Mouse (Mus musculus) cortical plate, adult 2 months (tissue): ENCODE results near the gene Amer2. TPM values are rescaled to one million over a fixed set of nuclear protein-coding genes. Genes with fewer than 3 reads are reported as not detected.

ENCODE experiments used
- H3K27ac ChIP-seq: fragments of 200-500 bp; 2 replicates; pipeline ENCODE4 v1.5.1; 2012; ENCODE audit warnings: low read length, control low read depth, inconsistent platforms; ENCODE audit not compliant: insufficient read depth
- H3K4me1 ChIP-seq: fragments of 200-500 bp; 2 replicates; pipeline ENCODE4 v1.6.1; 2011; ENCODE audit warnings: low read length; ENCODE audit not compliant: control insufficient read depth, insufficient read depth
- H3K4me3 ChIP-seq: fragments of 200-500 bp; 2 replicates; pipeline ENCODE4 v1.5.1; 2011; ENCODE audit warnings: mild to moderate bottlenecking, low read length, control low read depth; ENCODE audit not compliant: insufficient read depth
- CTCF ChIP-seq: fragments of 200-500 bp; IDR thresholded peaks from 2 replicates; pipeline ENCODE4 v1.5.1; 2011; ENCODE audit warnings: mild to moderate bottlenecking, control low read depth, low read length; ENCODE audit not compliant: insufficient read depth; ENCODE audit errors: extremely low read depth
- POLR2A ChIP-seq: fragments of 200-500 bp; IDR thresholded peaks from 2 replicates; pipeline ENCODE4 v1.6.1; 2011; ENCODE audit warnings: mild to moderate bottlenecking, low read length, control low read depth; ENCODE audit not compliant: insufficient read depth; ENCODE audit errors: extremely low read depth
- polyA plus RNA-seq: library from polyadenylated mRNA; depleted of rRNA; stranded (reverse); fragments of >200 nt; gene quantifications from 2 replicates; pipeline ENCODE4 v1.2.3, GENCODE M21; 2012

The Amer2 gene
- polyA plus RNA-seq, 1 experiment = 20.1 TPM

DNA sequence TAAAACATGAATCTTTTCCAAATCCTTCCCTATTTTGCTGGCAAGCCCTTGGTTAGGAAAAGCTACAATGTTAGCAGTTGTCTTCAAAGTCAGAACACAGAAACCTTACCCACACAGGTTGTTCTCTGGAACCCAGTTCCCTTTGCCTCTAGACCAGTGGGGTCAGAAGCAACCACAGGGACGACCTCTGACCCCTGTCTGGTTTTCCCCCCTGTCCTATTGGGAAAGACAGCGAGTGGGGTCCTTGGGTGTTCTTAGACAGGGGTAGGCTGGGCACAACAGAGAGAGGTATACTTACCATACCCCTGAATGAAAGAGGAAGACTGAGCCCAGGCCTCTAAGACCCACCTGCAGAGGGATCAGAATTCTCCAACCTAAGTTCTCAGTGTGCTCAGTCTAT is 4.0 kb downstream of the Amer2 start:
- H3K27ac ChIP-seq = 0 out of 2 replicates have a peak overlapping the region, but pooled peaks have one; percentile 99
- TF ChIP-seq POLR2A = no peak
- no peak for TF ChIP-seq CTCF
- H3K4me1 ChIP-seq = peaks cover 2% of the 10 kb centered on the region; the same call in 1 of the 2 replicates
- no peak overlapping the region; the same call in 1 of the 2 replicates for H3K4me3 ChIP-seq

DNA sequence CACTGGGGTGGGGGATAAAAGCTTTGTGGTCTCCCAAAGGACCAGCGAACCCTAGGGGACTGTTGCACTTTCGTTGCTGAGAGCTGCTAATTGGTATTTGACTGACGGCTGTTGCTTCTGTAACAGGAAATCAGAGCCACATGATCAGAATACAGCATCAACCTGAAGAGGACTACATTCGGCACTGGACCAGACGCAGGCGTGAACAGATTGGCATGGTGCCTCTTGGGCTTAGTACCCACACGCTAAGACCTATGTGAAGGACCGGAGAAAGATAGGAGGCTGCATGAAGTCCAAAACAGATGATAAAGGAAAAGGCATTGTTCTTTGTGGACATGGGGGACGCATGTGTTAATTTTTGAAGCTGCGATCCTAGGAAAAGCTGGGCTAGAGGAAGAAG is 4.5 kb downstream of the Amer2 start:
- TF ChIP-seq POLR2A (peak; percentile 50; the same call in 1 of the 2 replicates), CTCF (no peak)
- peaks cover 2% of the 10 kb centered on the region; the same call in 1 of the 2 replicates for H3K4me1 ChIP-seq
- H3K4me3 ChIP-seq = peak overlapping the region; percentile 95
- H3K27ac ChIP-seq = peak overlapping the region; percentile 99

DNA sequence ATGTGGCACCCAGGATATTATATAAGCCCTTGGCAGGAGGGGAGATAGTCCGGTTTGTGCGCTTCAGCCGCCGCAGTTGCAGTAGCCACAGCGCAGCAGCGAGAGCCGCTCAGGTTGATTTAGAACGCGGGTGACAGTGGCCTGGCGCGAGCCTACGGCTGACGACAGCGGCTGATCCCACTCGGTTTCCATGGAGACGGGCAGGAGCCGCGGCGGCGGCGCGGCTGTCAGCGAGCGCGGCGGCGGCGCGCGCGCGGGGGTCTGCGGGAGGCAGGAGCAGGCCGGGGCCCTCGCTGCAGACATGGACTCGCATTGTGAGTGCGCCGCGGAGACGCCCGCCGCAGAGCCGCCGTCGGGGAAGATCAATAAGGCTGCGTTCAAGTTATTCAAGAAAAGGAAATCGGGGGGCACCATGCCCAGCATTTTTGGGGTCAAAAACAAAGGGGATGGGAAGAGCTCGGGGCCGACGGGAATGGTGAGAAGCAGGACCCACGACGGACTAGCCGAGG is 5.1 kb downstream of the Amer2 start:
- Histone ChIP-seq H3K4me3 (peak overlapping the region; percentile 95), H3K27ac (peak overlapping the region; percentile 99), H3K4me1 (peaks cover 4% of the 10 kb centered on the region; the same call in 1 of the 2 replicates)
- TF ChIP-seq CTCF = no peak
- peak; percentile 81 for TF ChIP-seq POLR2A

DNA sequence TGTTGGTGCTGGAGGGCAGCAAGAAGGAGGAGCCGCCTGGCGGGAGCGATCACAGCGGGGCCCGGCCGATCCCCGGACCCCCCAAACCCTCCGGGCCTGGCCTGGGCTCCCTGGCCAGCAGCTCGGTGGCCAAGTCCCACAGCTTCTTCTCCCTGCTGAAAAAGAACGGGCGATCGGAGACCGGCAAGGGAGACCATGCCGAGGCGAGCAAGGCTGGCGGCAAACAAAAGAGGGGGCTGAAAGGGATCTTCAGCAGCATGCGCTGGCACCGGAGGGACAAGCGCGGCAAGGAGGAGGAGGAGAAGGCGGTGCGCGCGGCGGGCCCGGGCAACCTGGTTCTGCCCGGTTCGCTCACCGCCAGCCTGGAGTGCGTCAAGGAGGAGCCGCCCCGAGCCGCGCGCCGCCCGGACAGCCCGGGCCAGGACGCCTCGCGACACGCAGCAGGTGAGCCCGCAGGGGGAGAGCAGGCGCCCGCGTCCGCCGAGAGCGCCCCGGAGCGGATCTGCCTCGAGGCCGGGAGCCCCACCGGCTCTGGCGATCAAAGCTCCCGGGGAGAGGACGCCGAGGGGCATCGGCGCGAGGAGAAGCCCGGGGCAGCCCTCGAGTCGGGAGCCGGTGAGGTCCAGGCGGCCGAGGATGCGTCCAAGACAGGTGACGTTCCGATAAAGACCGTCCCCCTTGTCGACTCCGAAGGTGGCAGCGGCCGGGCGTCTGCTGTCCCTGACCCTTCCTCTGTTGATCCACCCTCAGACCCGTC is 5.7 kb downstream of the Amer2 start:
- H3K27ac ChIP-seq = peak overlapping the region; percentile 99
- TF ChIP-seq POLR2A (no peak), CTCF (no peak)
- peak overlapping the region; percentile 95 for H3K4me3 ChIP-seq
- H3K4me1 ChIP-seq = peaks cover 5% of the 10 kb centered on the region; the same call in 1 of the 2 replicates

DNA sequence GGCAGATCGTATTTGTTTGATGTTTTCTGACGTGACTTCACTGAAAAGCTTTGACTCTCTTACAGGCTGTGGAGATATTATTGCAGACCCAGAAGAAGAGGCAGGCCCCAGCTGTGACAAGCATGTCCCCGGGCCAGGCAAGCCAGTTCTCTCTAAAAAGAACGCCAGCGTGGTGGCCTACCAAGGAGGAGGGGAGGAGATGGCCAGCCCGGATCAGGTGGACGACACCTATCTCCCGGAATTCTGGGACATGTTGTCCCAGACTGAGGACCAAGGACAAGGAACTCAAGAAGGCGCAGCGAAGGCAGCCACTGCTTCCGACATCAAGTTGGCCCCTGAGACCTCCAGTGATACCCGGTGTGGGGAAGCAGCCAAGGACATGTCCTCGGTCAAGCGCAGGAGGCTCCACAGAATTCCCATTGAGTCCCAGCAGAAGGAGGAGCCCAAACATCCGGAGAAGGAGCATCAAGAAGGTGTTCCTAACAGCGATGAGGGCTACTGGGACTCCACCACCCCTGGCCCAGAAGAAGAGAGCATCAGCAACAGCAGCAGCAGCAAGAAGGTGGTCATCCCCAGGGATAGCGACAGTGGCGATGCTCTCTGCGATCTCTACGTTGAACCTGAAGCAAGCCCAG is 6.4 kb downstream of the Amer2 start:
- TF ChIP-seq POLR2A (no peak), CTCF (no peak)
- H3K4me3 ChIP-seq = peak overlapping the region; percentile 95
- peaks cover 7% of the 10 kb centered on the region; the same call in 1 of the 2 replicates for H3K4me1 ChIP-seq
- peak overlapping the region; percentile 99 for H3K27ac ChIP-seq

DNA sequence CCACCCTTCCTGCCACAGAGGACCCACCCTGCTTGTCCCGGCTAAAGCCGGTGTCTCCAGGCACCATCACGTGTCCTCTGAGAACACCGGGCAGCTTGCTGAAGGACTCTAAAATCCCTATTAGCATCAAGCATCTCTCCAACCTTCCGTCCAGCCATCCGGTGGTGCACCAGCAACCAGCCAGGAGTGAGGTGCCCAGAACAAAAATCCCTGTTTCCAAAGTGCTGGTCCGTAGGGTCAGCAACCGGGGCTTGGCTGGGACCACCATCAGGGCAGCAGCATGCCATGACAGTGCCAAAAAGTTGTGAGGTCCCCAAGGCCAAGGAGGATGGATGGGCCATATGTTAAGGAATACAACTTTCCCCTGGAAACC is 6.9 kb downstream of the Amer2 start:
- TF ChIP-seq POLR2A (no peak), CTCF (no peak)
- Histone ChIP-seq H3K27ac (peak overlapping the region; percentile 99; the same call in 1 of the 2 replicates), H3K4me1 (peaks cover 9% of the 10 kb centered on the region), H3K4me3 (peak overlapping the region; percentile 95)

DNA sequence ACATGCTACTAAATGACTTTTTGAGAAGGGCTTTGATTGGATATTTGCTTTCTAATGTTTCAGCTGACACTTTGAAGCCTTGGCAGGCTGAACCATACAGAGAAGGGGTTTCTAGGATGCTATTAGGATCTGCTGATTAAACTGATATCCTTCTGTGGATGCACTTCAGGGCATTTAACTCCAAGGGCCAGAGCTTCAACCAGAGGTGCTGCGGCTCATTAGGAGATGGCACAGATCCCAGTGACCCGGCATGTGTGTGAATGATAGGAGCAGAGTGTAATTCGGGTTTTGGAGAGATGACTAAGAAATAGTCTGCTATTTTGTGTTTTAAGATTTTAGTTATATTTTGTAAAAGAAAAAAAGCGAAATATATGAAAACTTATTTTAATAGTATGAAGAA is 8.6 kb downstream of the Amer2 start:
- peak overlapping the region; percentile 46 for H3K4me3 ChIP-seq
- peaks cover 12% of the 10 kb centered on the region for H3K4me1 ChIP-seq
- no peak overlapping the region for H3K27ac ChIP-seq
- TF ChIP-seq CTCF = no peak
- TF ChIP-seq POLR2A = no peak

DNA sequence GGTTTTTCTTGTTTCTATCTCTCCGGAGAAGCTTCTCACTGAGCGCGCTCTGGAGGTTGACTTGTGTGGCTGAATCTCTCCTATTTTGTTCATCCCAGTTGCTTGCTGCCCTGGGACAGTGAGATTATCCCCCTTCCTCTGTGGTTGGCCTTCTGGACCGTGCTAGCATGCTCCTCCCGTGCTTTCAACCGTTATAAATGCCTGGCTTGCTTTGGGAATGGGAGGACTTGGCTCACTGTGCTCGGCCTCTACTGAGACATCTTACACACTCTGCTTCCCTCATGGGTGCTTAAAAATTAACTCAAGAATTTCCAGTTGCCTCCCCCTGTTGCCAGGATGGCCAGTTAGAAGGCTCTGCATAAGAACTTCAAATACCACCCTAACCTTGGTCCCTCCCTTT is 10.8 kb downstream of the Amer2 start:
- TF ChIP-seq CTCF (no peak), POLR2A (no peak)
- Histone ChIP-seq H3K4me3 (0 out of 2 replicates have a peak overlapping the region, but pooled peaks have one; percentile 20), H3K27ac (0 out of 2 replicates have a peak overlapping the region, but pooled peaks have one; percentile 32), H3K4me1 (peaks cover 11% of the 10 kb centered on the region)

DNA sequence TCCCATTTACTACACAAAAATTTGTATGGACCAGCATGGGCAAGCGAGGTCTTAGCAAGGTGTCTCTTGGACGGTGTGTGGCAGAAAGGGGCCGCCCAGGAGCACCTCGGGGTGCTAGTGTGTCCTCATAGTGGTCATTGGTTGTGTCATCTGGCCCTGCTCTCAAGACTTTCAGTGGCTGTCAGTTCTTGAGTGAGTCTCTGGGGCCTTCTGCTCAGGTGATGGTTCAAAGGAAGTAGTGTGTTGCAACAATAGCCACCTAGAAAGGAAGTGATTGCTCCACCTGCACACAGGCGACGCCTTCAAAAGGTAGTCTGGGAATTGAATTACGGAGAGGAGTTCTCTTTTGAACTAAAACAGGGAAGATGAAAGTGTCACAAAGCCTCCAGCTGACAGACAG is 11.2 kb downstream of the Amer2 start:
- H3K4me3 ChIP-seq = 0 out of 2 replicates have a peak overlapping the region, but pooled peaks have one; percentile 20
- no peak overlapping the region for H3K27ac ChIP-seq
- TF ChIP-seq CTCF (no peak), POLR2A (no peak)
- peaks cover 11% of the 10 kb centered on the region for H3K4me1 ChIP-seq
